Mouse (Mus musculus) v-Abl transformed pro-B cells (cell line): ENCODE results near the gene Tagln.

Experiments
- in situ Hi-C, 2 experiments: fragments of 400-800 bp; cut with MboI; formaldehyde crosslinking; loops; one replicate each; pipeline ENCODE4 v1.15.1; 2025; ENCODE audit not compliant: unreplicated experiment in 2 of 2

The Tagln gene

DNA sequence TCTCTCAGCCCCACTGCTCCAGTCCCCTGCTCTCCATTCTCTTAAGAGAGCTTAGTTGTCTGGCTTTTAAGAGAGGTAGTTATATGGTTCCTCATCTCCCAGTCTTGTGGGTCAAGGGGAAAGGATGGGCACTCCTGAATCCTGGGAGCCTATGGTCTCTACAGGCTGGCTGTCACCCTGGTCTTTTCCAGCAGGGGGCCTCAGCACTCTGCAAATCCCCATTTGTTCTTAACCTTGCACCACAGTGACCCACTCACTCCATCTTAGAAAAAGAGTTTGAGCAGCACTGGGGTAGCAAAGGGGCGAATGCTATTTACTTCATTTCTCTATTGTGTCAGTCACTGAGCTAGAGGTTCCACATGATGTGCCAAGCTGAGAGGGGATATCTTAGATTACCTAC lies 24.2 kb downstream of the Tagln start:
- in situ Hi-C loops = loop anchor here (5.0 to 10.0 kb wide), 3 partner anchors 281 to 341 kb away; partner anchors contain the start of gene Apoa4 (in 1 of the 2)

DNA sequence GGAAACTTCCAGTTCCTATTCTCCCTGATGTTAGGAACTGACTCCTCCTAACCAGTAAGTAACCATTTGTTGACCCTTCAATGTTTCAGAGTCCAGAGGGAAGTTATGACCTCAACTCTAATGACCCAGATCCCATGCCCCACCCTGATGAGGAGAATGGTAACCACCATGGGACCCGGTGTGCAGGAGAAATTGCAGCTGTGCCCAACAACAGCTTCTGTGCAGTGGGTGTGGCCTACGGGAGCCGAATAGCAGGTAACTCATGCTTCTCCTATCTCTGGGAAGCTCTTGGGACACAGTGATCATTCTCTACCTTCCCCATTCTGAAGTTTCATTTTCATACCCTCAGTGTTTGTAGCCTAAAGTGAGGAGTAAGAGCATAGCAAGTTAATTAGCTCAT lies 24.9 kb downstream of the Tagln start:
- in situ Hi-C loops = loop anchor here (5.0 to 10.0 kb wide), 3 partner anchors 281 to 341 kb away; partner anchors contain the start of gene Apoa4 (in 1 of the 2)

DNA sequence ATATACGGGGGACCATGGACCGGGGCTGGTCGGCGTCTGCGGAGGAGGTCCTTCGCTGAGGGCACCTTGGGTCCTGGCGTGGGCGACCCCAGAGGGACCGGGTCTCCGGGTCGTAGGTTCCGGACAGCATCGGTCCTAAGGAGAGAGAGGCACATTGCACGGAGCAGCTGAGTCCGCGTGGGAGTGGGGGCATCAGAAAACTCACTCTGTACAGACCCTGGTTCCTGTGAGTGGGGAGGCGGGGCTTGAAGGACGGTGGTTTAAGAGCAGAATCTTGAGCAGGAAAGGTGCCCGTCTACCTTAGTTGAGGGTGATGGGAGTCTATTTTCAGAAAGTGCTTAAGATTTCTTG lies 28.8 kb downstream of the Tagln start:
- in situ Hi-C loops = no loop called here

DNA sequence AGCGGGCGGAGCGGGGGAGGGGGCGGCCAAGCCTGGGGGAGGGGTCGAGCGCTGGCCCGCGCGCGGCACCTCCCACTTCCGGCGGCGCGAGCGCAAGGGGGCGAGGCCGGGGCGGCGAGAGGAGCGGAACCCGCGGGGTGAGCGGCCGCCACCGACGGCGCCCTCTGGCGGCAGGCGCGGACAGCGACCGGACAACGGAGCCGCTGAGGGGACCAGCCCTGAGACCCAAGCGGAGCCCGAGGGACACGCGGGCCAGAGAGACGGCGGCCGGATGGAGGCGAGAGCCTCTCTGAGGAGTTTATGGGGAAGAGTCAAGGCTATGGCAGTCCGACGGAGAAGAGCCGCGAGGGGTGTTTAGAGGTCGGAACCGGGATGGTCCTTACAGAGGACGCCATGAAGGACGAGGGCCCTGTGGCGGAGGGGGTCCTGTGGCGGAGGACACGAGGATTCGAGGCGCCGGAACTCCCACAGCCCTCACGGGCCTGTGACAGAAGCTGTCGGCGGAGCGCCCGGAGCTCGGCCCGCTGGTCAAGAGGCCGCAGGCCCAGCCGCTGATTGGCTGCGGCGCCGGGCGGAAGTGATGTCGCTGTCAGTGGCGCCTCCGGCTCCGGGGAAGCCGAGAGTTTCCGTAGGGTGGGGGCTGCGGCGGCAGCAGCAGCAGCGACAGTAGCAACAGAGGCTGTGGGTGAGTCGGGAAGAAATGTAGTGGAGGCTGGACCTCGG lies 29.3 kb downstream of the Tagln start, which contains the start of the genes Pcsk7 and Rnf214:
Gene Pcsk7 (plus strand): TSS at position 143 of the 723 bp plus-strand sequence.
Gene Rnf214 (minus strand): TSS at position 557 of the 723 bp plus-strand sequence.
- in situ Hi-C loops = no loop called here

DNA sequence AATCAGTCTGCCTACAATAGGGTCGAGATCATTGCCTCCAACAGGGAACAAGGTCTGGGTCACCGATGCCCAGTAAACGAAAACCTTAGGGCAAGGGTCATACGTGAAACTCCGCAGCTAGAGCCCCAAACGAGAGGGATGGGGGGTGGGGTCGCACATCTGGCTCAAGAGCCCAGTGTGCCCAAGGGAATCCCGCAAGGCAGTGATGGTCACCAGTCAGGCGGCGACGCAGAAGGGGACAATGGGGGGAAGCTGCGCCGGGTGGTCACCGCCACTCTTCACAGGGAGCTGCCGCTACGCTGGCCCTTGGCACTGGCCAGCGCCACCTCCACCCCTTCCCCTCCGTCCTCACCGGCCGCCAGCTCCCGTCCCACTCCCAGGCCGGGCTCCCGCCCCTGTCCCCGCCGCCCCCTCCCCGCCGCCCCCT lies 30.0 kb downstream of the Tagln start:
- in situ Hi-C loops = no loop called here

DNA sequence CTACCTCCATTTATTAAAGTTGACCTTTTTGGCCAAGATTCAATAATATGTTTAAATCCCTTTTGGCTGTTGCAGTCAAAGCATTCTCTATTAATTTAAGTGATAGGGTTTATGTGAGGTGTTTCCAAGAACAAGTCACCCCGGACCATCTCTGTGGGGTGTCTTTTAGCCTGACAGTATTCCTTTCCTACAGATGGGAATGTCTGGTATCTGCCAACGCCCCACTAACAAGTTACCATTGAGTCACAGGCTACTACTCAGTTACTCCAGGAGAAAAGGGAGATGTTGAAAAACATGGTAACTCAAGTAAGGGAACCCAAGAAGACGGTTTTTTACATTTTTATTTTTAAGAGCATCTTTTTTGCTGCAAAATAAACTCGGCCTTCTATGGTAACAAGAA lies 30.7 kb downstream of the Tagln start:
- in situ Hi-C loops = no loop called here

DNA sequence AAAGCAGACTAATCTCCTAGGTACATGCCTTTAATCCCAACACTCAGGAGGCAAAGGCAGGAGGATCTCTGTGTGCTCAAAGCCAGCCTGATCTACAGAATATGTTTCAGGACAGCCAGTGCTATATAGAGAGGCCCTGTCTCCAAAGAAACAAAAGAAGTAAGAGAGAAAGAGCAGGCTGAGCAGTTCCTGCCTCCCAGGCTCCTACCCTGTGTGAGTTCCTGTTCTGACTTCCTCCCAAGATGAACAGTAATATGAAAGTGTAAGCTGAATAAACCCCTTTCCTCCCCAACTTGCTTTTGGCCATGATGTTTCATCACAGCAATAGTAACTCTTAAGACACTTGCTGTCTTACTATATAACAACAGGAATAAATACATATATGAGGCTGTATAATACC lies 42.2 kb downstream of the Tagln start:
- in situ Hi-C loops = loop anchor here in 1 of 2 experiments (25.0 kb wide), 1 partner anchor 306 kb away; no protein-coding TSS in a partner anchor
